Mouse (Mus musculus) forebrain, embryonic 14.5 days (tissue): ENCODE data around the gene Il1r2. TPM values are rescaled to one million over a fixed set of nuclear protein-coding genes. Genes with fewer than 3 reads are reported as not detected.

Experiments used
- ATAC-seq: fragments of 200-750 bp; cut with Nextera tagmentation; 2 replicates; pipeline ENCODE4 v1.8.0; 2017; ENCODE audit warnings: mild to moderate bottlenecking, moderate library complexity
- DNase-seq: peaks from one replicate; pipeline ENCODE4 v3.0.0-alpha.2; 2015; ENCODE audit warnings: low spot score
- H3K27ac ChIP-seq: fragments of 300-500 bp; sonication (generic); 2 replicates; pipeline ENCODE4 v1.5.1; 2014; ENCODE audit warnings: low read depth, mild to moderate bottlenecking, control low read depth, low read length, moderate library complexity
- H3K27me3 ChIP-seq: fragments of 300-500 bp; sonication (generic); replicated peaks from 2 replicates; pipeline ENCODE4 v1.6.1; 2014; ENCODE audit warnings: low read length, control low read depth, mixed read lengths; ENCODE audit not compliant: control insufficient read depth, insufficient read depth
- H3K36me3 ChIP-seq: fragments of 300-500 bp; sonication (generic); 2 replicates; pipeline ENCODE4 v1.6.1; 2014; ENCODE audit warnings: low read length, control low read depth; ENCODE audit not compliant: control insufficient read depth, insufficient read depth
- H3K4me1 ChIP-seq: fragments of 300-500 bp; sonication (generic); 2 replicates; pipeline ENCODE4 v1.6.1; 2014; ENCODE audit warnings: antibody characterized with exemption, low read length, control low read depth; ENCODE audit not compliant: control insufficient read depth, insufficient read depth
- H3K4me2 ChIP-seq: fragments of 300-500 bp; sonication (generic); 2 replicates; pipeline ENCODE4 v1.6.1; 2014; ENCODE audit warnings: mild to moderate bottlenecking, control low read depth, low read length
- H3K4me3 ChIP-seq: fragments of 300-500 bp; sonication (generic); 2 replicates; pipeline ENCODE4 v1.5.1; 2014; ENCODE audit warnings: low read depth, low read length, control low read depth
- H3K9ac ChIP-seq: fragments of 300-500 bp; sonication (generic); 2 replicates; pipeline ENCODE4 v1.6.1; 2014; ENCODE audit warnings: mild to moderate bottlenecking, low read length, control low read depth, moderate library complexity
- H3K9me3 ChIP-seq: fragments of 300-500 bp; sonication (generic); replicated peaks from 2 replicates; pipeline ENCODE4 v1.6.1; 2016; ENCODE audit warnings: low read length, control low read depth, mixed read lengths; ENCODE audit not compliant: control insufficient read depth
- WGBS: fragments of 180-500 bp; shearing (Covaris S2); extraction: QIAGEN DNeasy Blood & Tissue Kit; methylation state at CpG from one replicate; pipeline ENCODE4 v1.1.7; 2014; 5-methylcytosine and 5-hydroxymethylcytosine counted together
- polyA plus RNA-seq: library from polyadenylated mRNA; unstranded; fragments of >200 nt; fragmentation: Nextera tagmentation; extraction: Ambion mirVana; gene quantifications from 2 replicates; pipeline ENCODE4 v1.2.1, GENCODE M21; 2014

The Il1r2 gene
- 0.38 and 0.83 TPM in 2 replicates for polyA plus RNA-seq

DNA sequence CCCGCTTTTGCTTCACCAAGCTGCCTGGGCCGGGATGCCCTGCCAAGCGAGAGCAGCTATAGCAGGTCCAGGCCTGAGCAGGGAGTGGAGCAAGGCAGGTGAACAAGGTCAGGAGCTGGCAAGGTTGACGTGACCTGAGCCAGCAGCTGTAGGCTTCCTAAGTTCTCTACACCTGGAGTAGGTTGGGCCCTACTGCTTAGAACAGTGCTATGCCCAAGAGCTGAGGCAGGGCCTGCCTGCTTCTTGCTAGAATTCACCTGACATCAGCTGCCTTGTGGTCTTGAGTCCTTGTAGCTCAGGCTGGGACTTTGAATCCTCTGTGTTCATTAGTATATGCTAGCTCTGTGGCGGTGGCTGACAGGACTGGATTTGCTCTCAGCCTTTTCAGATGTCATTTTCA is at the start of gene Il1r2:
Gene Il1r2 (plus strand): TSS at position 301 of the 400 bp plus-strand sequence.
- H3K4me3 ChIP-seq = no peak within 1 kb of the TSS

DNA sequence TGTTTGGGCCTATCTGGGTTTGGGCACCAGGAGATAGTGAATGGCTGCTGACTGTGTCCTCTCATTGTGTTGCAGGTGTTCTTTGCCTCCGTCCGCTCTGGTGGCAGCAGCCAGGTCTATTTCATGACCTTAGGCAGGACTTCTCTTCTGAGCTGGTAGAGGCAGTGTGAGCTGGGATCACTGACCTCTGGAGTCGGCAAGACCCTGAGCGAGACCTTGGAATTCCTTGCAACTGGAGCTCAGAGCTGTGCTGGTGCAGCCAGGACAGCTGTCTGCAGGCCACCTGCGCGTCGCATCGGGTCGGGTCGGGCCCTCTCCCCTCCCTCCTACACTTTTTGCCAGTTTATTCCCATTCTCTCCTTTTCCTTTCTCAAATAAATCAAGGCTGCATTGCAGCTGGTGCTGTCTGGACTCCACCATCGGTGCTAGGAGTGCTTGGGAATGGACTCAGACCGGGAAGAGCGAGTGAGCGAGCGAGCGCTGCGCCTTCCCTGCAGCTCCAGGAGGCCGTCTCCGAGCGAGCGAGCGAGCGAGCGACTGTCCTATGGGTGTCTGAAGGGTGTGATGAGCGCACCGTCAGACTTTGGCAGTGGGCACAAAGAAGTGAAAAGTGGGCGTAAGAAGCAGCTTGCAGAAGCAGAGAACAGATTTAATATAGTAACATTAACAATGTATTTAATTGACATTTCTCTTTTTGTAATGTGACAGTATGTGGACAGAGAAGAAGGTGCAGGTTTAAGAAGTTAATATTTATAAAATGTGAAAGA is 49.1 kb upstream of the Il1r2 start:
- Histone ChIP-seq H3K4me1 (no peaks in the 10 kb centered on the region), H3K27me3 (no peaks in the 10 kb centered on the region), H3K4me3 (no peak overlapping the region), H3K9me3 (no peaks in the 10 kb centered on the region), H3K36me3 (peaks cover 89% of the 10 kb centered on the region), H3K9ac (no peak overlapping the region), H3K27ac (no peak overlapping the region), H3K4me2 (no peak overlapping the region)
- ATAC-seq (no peak), DNase-seq (no peak)
- 92% methylated on average over 27 of the region's 27 CpGs for WGBS

More for the DNA sequence above, at the start of gene Il1r2:
- no peak within 1 kb of the TSS for H3K9ac ChIP-seq
- H3K9me3 ChIP-seq = no peaks in the 10 kb centered on the region
- H3K36me3 ChIP-seq = no peaks in the 10 kb centered on the region
- no peak for DNase-seq
- ATAC-seq = no peak
- no peak within 1 kb of the TSS for H3K4me2 ChIP-seq
- 92% methylated on average over 5 of the region's 5 CpGs for WGBS
- H3K27me3 ChIP-seq = no peaks in the 10 kb centered on the region
- no peak within 1 kb of the TSS for H3K27ac ChIP-seq
- no peaks in the 10 kb centered on the region for H3K4me1 ChIP-seq

DNA sequence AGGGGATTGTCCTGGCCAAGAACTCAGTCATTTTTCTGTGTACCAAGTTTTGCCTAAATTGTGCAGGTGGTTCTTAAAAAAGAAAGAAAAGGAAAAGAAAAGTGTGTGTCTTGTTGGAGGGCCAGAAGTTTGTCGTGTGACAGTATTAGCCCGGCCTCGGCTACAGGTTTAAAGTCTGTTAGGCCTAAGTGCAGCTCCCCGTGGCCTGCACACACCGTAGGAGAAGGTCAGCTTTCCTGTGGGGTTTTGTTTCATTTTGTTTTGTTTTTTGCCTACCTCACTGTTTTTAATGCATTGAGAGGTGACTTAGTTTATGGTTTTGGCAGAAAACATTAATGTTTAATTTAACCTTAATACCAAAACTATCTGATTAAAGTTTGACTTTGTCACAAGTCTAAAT is 48.5 kb upstream of the Il1r2 start:
- H3K36me3 ChIP-seq = peaks cover 82% of the 10 kb centered on the region
- WGBS = 90% methylated on average over 5 of the region's 5 CpGs
- no peak overlapping the region for H3K9ac ChIP-seq
- H3K9me3 ChIP-seq = no peaks in the 10 kb centered on the region
- no peak overlapping the region for H3K4me3 ChIP-seq
- H3K4me2 ChIP-seq = no peak overlapping the region
- no peaks in the 10 kb centered on the region for H3K27me3 ChIP-seq
- DNase-seq = no peak
- ATAC-seq = no peak
- no peak overlapping the region for H3K27ac ChIP-seq
- no peaks in the 10 kb centered on the region for H3K4me1 ChIP-seq

DNA sequence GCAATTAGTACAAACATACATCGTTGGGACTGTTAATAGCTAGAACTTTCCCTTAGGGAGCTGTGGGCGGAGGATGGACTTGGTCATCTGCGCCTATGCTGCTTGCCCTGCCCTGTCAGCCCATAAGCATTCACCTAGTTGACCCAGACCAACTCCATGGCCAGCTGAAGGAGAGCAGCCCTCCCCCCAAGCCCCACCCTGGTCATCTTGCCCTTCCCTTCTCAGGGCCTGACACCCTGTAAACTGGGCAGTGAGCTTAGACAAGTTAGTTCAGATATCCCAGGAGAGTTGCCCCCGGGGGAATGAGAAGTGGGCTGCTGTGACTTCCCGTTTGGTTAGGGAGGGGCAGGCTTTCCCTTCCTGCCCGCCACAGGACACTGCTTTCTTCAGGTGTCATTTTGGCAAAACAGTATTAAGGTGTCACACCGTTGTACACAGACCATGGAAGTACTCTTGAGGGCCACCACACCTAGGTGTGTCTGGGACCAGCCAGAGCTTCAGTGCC is 46.7 kb upstream of the Il1r2 start:
- Histone ChIP-seq H3K9ac (no peak overlapping the region), H3K9me3 (no peaks in the 10 kb centered on the region), H3K4me1 (no peaks in the 10 kb centered on the region), H3K4me3 (no peak overlapping the region), H3K36me3 (peaks cover 67% of the 10 kb centered on the region), H3K27me3 (no peaks in the 10 kb centered on the region), H3K4me2 (no peak overlapping the region), H3K27ac (no peak overlapping the region)
- WGBS = 87% methylated on average over 7 of the region's 7 CpGs
- DNase-seq (no peak), ATAC-seq (no peak)

DNA sequence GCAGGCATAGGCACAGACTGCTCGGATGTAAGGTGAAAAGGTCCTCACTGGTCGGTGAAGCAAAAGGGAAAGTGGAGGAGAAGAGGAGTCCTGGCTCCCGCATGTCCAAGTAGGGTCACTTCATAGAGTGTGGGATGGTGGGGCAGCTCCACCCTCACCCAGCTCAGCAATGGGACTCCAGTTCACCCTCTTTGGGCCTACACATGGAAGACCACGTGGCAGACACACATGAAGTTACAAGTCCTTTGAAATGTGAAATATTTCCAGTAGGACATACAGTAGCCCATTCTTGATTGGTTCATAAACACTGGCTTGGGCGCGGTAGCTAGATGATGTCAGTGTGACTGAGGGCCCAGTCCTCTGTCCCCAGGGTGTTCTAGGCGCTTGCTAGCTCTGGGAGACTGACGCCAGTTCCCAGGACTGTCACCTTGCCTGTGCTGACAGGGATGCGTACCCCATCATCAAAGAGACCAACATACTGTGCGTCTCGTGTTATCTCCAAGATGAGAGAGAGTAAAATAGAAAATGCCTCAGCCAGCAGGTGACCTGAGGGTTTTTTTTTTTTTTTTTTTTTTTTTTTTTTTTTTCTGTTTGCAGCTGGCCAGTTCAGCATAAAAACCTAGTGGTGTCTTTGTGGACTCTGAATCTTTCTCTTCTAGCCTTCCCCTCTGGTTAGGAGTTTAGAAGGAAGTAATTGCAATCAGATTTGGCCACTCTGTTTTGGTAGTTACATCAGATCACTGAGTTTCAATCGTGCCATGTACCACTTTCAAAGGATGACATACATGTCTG is 45.5 kb upstream of the Il1r2 start:
- ATAC-seq (0 out of 2 replicates have a peak, but pooled peaks have one; percentile 15), DNase-seq (no peak)
- H3K4me3 ChIP-seq = no peak overlapping the region
- H3K27ac ChIP-seq = no peak overlapping the region
- 88% methylated on average over 12 of the region's 12 CpGs for WGBS
- H3K4me2 ChIP-seq = no peak overlapping the region
- no peak overlapping the region for H3K9ac ChIP-seq
- H3K27me3 ChIP-seq = no peaks in the 10 kb centered on the region
- H3K9me3 ChIP-seq = no peaks in the 10 kb centered on the region
- H3K36me3 ChIP-seq = peaks cover 55% of the 10 kb centered on the region
- no peaks in the 10 kb centered on the region for H3K4me1 ChIP-seq

DNA sequence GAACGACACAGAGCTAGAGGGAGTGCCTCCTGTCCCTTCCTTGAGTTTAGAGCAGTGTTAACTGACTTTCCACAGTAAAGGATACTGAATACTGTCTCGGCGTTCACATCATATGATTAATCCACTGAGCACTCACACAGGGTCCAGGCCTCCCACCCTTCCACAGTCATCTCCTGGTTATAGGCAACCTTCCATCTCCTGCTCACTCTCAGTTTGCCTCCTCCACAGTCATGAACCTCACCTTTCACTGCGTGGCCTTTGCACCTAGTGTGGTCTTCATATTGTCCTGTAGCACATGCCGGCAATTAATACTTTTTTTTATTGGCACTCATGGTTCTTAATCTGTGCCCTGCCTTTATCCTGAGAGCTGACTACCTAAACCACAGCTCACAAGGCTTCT is 44.3 kb upstream of the Il1r2 start:
- 97% methylated on average over 5 of the region's 5 CpGs for WGBS
- ATAC-seq = no peak
- H3K4me3 ChIP-seq = no peak overlapping the region
- H3K4me1 ChIP-seq = no peaks in the 10 kb centered on the region
- no peaks in the 10 kb centered on the region for H3K27me3 ChIP-seq
- H3K36me3 ChIP-seq = peaks cover 43% of the 10 kb centered on the region
- no peaks in the 10 kb centered on the region for H3K9me3 ChIP-seq
- no peak overlapping the region for H3K27ac ChIP-seq
- H3K9ac ChIP-seq = no peak overlapping the region
- DNase-seq = no peak
- no peak overlapping the region for H3K4me2 ChIP-seq

DNA sequence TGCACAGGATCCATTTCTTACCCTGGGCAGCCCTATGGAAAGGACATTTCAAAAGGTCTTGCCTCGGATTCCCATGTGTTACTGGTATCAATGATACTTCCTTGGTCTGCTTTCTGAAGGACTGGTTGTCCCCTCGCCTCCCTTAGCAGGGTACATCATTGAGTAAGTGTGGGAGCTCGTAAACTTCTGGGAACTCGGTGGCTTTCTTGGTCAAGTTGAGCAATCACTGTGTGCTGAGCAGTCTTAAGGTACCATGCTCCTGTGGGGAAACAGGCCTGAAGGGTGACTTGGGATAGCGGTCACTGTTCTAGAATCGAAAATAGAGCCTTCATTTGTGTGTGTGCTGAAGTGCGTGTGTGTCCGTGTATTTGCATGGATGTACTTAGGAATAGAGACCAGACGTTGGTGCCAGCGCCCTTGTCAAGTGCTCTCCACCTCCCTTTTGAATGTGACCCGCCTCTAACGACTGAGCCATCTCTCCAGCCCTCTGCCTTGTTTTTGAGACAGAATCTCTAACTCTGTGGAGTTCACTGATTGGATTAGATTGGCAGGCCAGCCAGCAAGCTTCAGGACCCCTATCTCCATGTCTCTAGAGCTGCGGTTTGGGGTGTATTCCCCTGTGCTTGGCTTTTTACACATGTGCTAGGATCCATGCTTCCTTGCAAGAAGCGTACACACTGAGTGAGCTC is 43.4 kb upstream of the Il1r2 start:
- no peak for ATAC-seq

DNA sequence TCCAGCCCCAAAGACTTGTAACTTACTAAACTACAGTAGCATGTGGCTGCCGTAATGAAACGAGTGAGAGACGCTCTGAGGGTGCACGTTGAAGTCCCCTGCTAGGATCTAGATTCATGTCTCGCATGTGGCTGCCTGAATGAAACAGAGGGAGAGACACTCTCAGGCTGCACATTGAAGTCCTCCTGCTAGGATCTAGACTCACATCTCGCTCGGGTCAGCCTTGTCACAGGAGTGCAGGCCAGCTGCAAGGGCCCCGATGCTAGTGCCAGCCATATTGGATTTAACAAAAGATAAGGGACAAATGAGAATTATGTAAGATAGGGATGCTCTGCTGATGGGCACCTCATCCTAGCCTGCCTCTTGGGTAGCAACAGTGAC is 42.9 kb upstream of the Il1r2 start:
- Histone ChIP-seq H3K9ac (no peak overlapping the region), H3K4me3 (no peak overlapping the region), H3K9me3 (no peaks in the 10 kb centered on the region), H3K4me1 (no peaks in the 10 kb centered on the region), H3K27me3 (no peaks in the 10 kb centered on the region), H3K4me2 (no peak overlapping the region), H3K36me3 (peaks cover 30% of the 10 kb centered on the region), H3K27ac (no peak overlapping the region)
- no peak for ATAC-seq
- WGBS = 94% methylated on average over 8 of the region's 8 CpGs
- no peak for DNase-seq

More for the DNA sequence above, 43.4 kb upstream of the Il1r2 start:
- no peak overlapping the region for H3K27ac ChIP-seq
- H3K9me3 ChIP-seq = no peaks in the 10 kb centered on the region
- no peaks in the 10 kb centered on the region for H3K27me3 ChIP-seq
- H3K4me2 ChIP-seq = no peak overlapping the region
- no peak for DNase-seq
- no peak overlapping the region for H3K9ac ChIP-seq
- no peak overlapping the region for H3K4me3 ChIP-seq
- no peaks in the 10 kb centered on the region for H3K4me1 ChIP-seq
- WGBS = 81% methylated on average over 14 of the region's 14 CpGs
- peaks cover 36% of the 10 kb centered on the region for H3K36me3 ChIP-seq
